Mouse (Mus musculus): ENCODE results near the gene Nit2. TPM values are rescaled to one million over a fixed set of nuclear protein-coding genes. Genes with fewer than 3 reads are reported as not detected.

The Nit2 gene
- polyA plus RNA-seq, 1 experiment = 154 TPM

DNA sequence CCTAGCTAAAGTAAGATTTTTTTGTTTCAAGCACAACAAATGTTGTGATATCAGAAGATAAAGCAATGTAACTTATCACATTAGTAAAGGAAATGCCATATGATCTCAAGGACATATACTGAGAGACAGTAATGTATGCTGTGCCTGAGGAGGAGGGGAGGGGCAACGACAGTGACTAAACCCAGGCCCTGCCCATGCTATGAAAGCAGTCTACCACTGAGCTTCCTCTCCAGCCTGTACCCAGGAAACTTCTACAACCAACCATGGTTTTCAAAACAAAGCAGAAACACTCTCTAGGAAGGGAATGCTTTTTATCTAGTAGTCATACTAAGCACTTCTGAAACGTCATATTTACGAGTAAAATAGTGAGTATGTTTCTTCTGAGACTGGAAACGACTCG is 4.3 kb downstream of the Nit2 start:
- Histone ChIP-seq H3K4me3 (ENCODE audit: low read depth, low read length) (no peak overlapping the region), H3K36me3 (ENCODE audit: control insufficient read depth, insufficient read depth, low read length, poor library complexity, severe bottlenecking) (peaks cover 49% of the 10 kb centered on the region), H3K4me1 (ENCODE audit: control insufficient read depth, insufficient read depth, low read length) (no peaks in the 10 kb centered on the region), H3K27ac (ENCODE audit: insufficient read depth, low read length) (no peak overlapping the region), H3K9me3 (replicated peaks; ENCODE audit: control insufficient read depth, insufficient read depth, low read length, poor library complexity, severe bottlenecking) (no peaks in the 10 kb centered on the region), H3K9ac (ENCODE audit: low read depth, poor library complexity, severe bottlenecking) (no peak overlapping the region), H3K27me3 (ENCODE audit: control insufficient read depth, insufficient read depth, low read length, poor library complexity, severe bottlenecking) (no peaks in the 10 kb centered on the region)
- TF ChIP-seq POLR2A (IDR thresholded peaks at IDR 0.05; ENCODE audit: insufficient read depth, low read length) (no peak), EP300 (IDR thresholded peaks at IDR 0.05; ENCODE audit: insufficient read depth, low read depth, low read length) (no peak), CTCF (IDR thresholded peaks at IDR 0.05; ENCODE audit: low read depth, low read length) (no peak)

DNA sequence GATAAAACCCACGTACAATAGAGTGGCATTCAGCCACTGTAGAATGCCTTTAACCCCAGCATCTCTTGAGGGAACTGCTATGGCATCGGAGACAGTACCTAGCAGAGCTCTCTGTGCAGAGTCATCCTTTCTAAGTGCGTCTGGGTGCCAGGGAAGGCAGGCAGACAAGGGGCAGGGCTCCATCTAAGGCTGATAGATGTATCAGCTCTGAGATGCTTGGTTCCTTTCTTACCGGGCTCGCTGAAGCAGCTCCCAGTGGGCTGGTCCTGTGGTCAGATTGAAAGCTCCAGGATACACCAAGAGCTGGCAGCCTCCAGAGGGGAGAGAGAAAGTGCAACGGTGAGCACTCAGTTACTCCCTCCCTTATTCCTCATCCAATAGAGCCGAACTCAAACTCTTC is 7.3 kb downstream of the Nit2 start:
- Histone ChIP-seq H3K9ac (ENCODE audit: low read depth, poor library complexity, severe bottlenecking) (no peak overlapping the region), H3K36me3 (ENCODE audit: control insufficient read depth, insufficient read depth, low read length, poor library complexity, severe bottlenecking) (peaks cover 64% of the 10 kb centered on the region), H3K4me1 (ENCODE audit: control insufficient read depth, insufficient read depth, low read length) (no peaks in the 10 kb centered on the region), H3K9me3 (replicated peaks; ENCODE audit: control insufficient read depth, insufficient read depth, low read length, poor library complexity, severe bottlenecking) (0 out of 2 replicates have a peak, but pooled peaks cover 3% of the 10 kb centered on the region), H3K4me3 (ENCODE audit: low read depth, low read length) (no peak overlapping the region), H3K27ac (ENCODE audit: insufficient read depth, low read length) (no peak overlapping the region), H3K27me3 (ENCODE audit: control insufficient read depth, insufficient read depth, low read length, poor library complexity, severe bottlenecking) (no peaks in the 10 kb centered on the region)
- TF ChIP-seq POLR2A (IDR thresholded peaks at IDR 0.05; ENCODE audit: insufficient read depth, low read length) (no peak), CTCF (IDR thresholded peaks at IDR 0.05; ENCODE audit: low read depth, low read length) (no peak), EP300 (IDR thresholded peaks at IDR 0.05; ENCODE audit: insufficient read depth, low read depth, low read length) (no peak)

DNA sequence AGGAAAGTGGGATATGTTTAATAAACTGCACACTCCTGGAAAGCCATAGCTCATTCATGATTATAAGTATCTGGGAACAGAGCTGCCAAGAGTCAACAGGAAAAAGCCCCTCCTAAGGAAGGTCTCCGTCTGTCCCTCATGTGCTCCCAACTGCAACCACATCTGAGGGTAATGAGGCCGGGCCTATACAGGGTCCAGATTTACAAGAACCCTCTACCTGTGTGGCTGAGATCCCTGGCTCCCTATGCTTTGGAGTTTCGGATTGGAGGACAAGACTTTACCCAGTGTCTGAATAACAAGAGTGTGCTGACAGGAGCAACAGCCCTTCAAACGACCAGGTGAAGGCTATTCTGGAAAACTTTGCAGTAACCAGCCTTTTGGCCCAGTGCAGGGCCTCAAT is 9.4 kb downstream of the Nit2 start:
- Histone ChIP-seq H3K4me1 (ENCODE audit: control insufficient read depth, insufficient read depth, low read length) (no peaks in the 10 kb centered on the region), H3K9ac (ENCODE audit: low read depth, poor library complexity, severe bottlenecking) (no peak overlapping the region), H3K36me3 (ENCODE audit: control insufficient read depth, insufficient read depth, low read length, poor library complexity, severe bottlenecking) (peaks cover 61% of the 10 kb centered on the region), H3K4me3 (ENCODE audit: low read depth, low read length) (no peak overlapping the region), H3K27me3 (ENCODE audit: control insufficient read depth, insufficient read depth, low read length, poor library complexity, severe bottlenecking) (no peaks in the 10 kb centered on the region), H3K9me3 (replicated peaks; ENCODE audit: control insufficient read depth, insufficient read depth, low read length, poor library complexity, severe bottlenecking) (0 out of 2 replicates have a peak, but pooled peaks cover 3% of the 10 kb centered on the region), H3K27ac (ENCODE audit: insufficient read depth, low read length) (no peak overlapping the region)
- no peak for TF ChIP-seq CTCF (IDR thresholded peaks at IDR 0.05; ENCODE audit: low read depth, low read length)
- no peak for TF ChIP-seq POLR2A (IDR thresholded peaks at IDR 0.05; ENCODE audit: insufficient read depth, low read length)
- no peak for TF ChIP-seq EP300 (IDR thresholded peaks at IDR 0.05; ENCODE audit: insufficient read depth, low read depth, low read length)

- Histone ChIP-seq H3K4me3 (ENCODE audit: low read depth, low read length) (no peak overlapping the region), H3K36me3 (ENCODE audit: control insufficient read depth, insufficient read depth, low read length, poor library complexity, severe bottlenecking) (peaks cover 67% of the 10 kb centered on the region), H3K27ac (ENCODE audit: insufficient read depth, low read length) (no peak overlapping the region), H3K4me1 (ENCODE audit: control insufficient read depth, insufficient read depth, low read length) (no peaks in the 10 kb centered on the region), H3K9me3 (replicated peaks; ENCODE audit: control insufficient read depth, insufficient read depth, low read length, poor library complexity, severe bottlenecking) (0 out of 2 replicates have a peak, but pooled peaks cover 3% of the 10 kb centered on the region), H3K9ac (ENCODE audit: low read depth, poor library complexity, severe bottlenecking) (no peak overlapping the region), H3K27me3 (ENCODE audit: control insufficient read depth, insufficient read depth, low read length, poor library complexity, severe bottlenecking) (no peaks in the 10 kb centered on the region)
- TF ChIP-seq EP300 (IDR thresholded peaks at IDR 0.05; ENCODE audit: insufficient read depth, low read depth, low read length) = no peak
- TF ChIP-seq CTCF (IDR thresholded peaks at IDR 0.05; ENCODE audit: low read depth, low read length) = no peak
- no peak for TF ChIP-seq POLR2A (IDR thresholded peaks at IDR 0.05; ENCODE audit: insufficient read depth, low read length)
Measured at GRCm38 (mm10) chr16:57157076-57157475, 10.1 kb downstream of the Nit2 start.

- H3K36me3 ChIP-seq (ENCODE audit: control insufficient read depth, insufficient read depth, low read length, poor library complexity, severe bottlenecking) = peaks cover 62% of the 10 kb centered on the region
- H3K9me3 ChIP-seq (replicated peaks; ENCODE audit: control insufficient read depth, insufficient read depth, low read length, poor library complexity, severe bottlenecking) = 0 out of 2 replicates have a peak, but pooled peaks cover 3% of the 10 kb centered on the region
Measured at GRCm38 (mm10) chr16:57155899-57156298, 11.2 kb downstream of the Nit2 start.

DNA sequence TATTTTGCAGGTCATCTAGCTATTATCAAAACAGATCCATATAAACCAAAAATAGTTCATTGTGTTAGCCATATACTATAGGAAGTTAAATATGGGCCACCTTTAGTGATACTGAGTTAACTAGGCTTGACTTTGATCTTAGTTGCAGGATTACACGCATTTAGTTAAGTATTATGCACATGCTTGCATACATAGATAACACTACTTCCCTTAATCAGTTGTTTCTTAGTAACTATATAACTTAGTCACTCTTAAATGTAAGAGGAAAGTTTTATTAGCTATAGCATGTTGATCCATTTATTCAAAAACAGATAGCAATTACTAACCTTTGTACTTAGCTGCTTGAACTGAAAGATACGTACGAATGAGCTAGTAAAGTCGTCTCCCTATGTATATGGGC is 15.7 kb downstream of the Nit2 start:
- no peak overlapping the region for H3K4me3 ChIP-seq (ENCODE audit: low read depth, low read length)
- H3K27me3 ChIP-seq (ENCODE audit: control insufficient read depth, insufficient read depth, low read length, poor library complexity, severe bottlenecking) = no peaks in the 10 kb centered on the region
- H3K9me3 ChIP-seq (replicated peaks; ENCODE audit: control insufficient read depth, insufficient read depth, low read length, poor library complexity, severe bottlenecking) = no peaks in the 10 kb centered on the region
- no peak for TF ChIP-seq CTCF (IDR thresholded peaks at IDR 0.05; ENCODE audit: low read depth, low read length)
- no peak for TF ChIP-seq POLR2A (IDR thresholded peaks at IDR 0.05; ENCODE audit: insufficient read depth, low read length)
- no peak for TF ChIP-seq EP300 (IDR thresholded peaks at IDR 0.05; ENCODE audit: insufficient read depth, low read depth, low read length)
- H3K4me1 ChIP-seq (ENCODE audit: control insufficient read depth, insufficient read depth, low read length) = no peaks in the 10 kb centered on the region
- peaks cover 62% of the 10 kb centered on the region for H3K36me3 ChIP-seq (ENCODE audit: control insufficient read depth, insufficient read depth, low read length, poor library complexity, severe bottlenecking)
- no peak overlapping the region for H3K9ac ChIP-seq (ENCODE audit: low read depth, poor library complexity, severe bottlenecking)
- H3K27ac ChIP-seq (ENCODE audit: insufficient read depth, low read length) = no peak overlapping the region

More at GRCm38 (mm10) chr16:57155899-57156298, 11.2 kb downstream of the Nit2 start:
- Histone ChIP-seq H3K9ac (ENCODE audit: low read depth, poor library complexity, severe bottlenecking) (no peak overlapping the region), H3K4me3 (ENCODE audit: low read depth, low read length) (no peak overlapping the region), H3K27ac (ENCODE audit: insufficient read depth, low read length) (no peak overlapping the region), H3K4me1 (ENCODE audit: control insufficient read depth, insufficient read depth, low read length) (no peaks in the 10 kb centered on the region), H3K27me3 (ENCODE audit: control insufficient read depth, insufficient read depth, low read length, poor library complexity, severe bottlenecking) (no peaks in the 10 kb centered on the region)
- TF ChIP-seq POLR2A (IDR thresholded peaks at IDR 0.05; ENCODE audit: insufficient read depth, low read length) (no peak), CTCF (IDR thresholded peaks at IDR 0.05; ENCODE audit: low read depth, low read length) (no peak), EP300 (IDR thresholded peaks at IDR 0.05; ENCODE audit: insufficient read depth, low read depth, low read length) (no peak)

Measured in ES-Bruce4 (cell line).